Mouse (Mus musculus): ENCODE data around the gene Hoxa3.

Gene Hoxa3

DNA sequence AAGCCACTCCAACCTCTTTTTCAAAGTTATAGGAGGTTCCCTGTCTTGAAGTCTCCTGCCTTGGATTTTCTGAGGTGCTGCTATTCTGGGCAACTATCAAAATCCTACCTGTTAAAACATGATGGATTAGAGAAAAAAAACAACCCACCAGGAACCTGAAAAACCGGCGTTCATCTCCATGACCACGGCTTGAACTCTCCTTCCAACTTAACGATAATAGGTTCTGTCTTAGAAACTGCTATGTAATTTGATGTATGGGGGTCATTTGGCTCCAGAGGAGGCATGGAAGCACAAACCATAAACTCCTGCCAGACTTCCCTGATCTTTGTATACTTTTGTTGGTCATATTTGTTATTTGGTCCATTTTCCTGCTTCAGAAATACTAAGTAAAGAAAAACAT, 39.5 kb downstream of the Hoxa3 start:
- in situ Hi-C loops (cut with MseI, MboI) = no loop called here

DNA sequence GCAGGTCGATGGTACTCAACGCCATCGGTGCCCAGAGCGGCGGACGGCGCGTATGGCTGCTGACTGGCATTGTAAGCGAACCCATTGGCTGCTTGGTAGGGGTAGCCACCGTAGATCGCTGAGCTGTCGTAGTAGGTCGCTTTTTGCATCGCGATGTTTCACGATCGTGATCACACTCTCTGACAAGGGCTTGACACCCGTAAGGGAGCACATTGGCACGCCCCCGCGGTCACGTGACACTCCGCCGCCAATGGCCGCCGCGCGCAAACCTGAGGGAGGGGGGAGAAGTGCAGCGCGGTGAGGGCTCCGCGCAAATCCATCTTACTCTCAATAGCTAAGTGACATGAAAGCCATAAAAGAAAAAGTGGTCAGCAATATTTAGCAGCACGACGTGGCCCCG, 40.6 kb downstream of the Hoxa3 start:
- in situ Hi-C loops (cut with MseI, MboI) = no loop called here

DNA sequence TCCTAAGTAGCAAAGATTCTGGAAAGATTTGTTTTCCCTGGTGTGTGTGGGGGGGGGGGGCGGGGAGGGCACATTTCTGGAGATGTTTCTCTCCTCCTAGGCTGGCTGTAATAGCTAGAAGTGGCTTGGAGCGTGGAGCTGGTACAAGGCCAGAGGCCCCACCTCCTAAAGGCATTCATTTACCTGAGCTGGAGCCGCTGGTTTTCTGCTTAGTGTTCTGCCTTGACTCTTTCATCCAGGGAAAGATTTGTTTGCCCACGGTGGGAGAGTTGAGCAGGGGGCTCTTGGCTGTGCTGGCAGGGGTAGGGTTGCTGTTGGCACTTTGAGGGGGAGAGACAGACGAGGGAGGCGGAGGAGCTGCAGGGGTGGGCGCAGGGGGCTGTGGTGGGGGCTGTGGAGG, 41.2 kb downstream of the Hoxa3 start:
- in situ Hi-C loops (cut with MseI, MboI) = no loop called here

DNA sequence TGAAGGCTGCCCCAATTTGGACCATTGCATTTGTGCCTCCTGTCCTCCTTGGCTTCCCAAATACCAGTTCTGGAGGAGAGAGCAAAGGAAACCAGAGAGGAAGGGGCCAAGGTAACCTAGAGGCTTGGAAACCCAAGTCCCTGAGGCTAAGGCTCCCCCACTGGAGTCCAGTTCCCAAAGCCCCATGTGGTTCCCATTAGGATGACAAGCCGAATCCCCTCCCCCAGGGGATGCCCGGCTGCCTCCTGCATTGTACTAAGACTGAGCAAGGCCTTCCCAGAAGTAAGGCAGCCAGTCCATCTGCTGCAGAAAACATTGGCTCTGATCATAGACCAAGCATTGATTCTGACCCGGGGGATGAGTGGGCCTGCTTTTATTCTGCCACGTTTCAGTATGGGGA, 41.8 kb downstream of the Hoxa3 start:
- in situ Hi-C loops (cut with MseI, MboI) = no loop called here

DNA sequence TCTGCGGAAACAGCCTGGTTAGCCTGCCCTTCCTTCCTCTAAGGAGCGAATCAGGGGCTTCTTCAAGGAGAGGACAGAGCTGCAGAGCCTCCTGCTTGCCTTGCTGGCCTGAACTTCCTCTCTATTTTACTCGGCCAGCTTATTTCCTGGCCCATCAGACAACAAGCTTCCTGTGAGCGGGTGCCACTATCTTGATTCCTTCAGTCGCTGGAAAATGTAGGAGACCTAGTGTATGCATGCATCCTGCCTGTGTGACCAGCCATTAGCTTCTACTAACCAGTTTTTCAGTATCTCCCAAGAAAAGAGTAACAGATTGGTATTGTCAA, 42.3 kb downstream of the Hoxa3 start:
- in situ Hi-C loops (cut with MseI, MboI) = no loop called here

DNA sequence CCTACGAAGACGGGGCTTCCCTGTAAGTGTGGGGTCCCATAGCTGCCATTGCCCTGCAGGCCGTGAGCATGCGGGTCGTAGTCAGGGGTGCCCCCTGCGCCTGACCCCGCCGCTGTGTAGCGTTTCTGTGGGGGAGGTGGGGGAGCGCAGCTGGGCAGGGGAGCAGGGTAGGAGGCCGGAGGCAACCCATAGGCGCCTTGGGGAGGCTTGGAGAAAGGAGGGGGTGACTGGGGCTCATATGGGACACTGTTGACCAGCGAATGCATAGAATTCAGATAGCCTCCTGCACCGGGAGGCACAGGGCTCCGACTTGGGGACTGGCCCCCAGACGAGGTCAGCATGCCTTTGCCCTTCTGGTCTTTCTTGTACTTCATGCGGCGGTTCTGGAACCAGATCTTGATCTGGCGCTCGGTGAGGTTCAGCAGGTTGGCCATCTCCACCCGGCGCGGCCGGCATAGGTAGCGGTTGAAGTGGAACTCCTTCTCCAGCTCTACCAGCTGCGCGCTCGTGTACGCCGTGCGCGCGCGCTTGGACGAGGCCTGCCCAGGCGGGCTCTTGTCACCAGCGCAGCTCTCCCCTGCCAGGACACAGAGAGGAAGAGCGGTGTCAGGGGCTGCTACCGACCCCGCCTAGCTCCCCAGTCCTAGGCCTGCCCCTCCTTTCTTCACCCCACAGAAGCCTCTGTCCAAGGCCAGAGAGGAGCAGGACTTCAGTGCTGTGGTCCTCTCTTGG, 42.8 kb downstream of the Hoxa3 start:
- in situ Hi-C loops (cut with MseI, MboI) = no loop called here

DNA sequence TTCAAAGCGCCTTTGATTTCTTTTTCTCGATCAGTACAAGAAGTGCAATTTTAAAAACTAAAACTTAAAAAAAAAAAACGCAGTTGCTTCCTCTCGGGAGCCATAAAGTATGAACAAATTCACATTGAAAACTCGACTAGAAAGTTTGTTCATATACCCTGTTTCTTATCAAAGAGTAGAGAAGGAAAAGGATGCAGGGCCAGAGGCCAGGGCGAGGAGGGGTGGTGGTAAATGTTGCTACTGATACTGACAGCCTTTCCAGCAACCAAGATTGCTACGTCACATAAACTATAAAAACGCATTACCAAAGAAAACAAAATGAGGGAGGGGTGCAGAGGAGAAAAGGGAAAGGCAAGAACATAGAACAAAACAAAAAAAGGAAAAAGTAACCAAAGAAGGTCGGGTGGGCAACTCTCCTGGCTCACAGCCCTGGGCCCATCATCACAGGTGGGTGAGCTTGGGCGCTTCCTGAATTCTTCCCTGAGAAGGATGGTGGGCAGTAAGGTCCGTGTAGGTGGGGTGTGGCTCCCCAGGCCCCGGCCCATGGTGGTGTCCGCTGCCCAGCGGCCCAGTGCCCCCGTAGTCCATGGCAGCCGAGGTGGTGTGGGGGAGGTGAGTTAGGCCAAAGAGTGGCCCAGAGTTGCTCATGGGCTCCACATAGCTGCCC, 43.5 kb downstream of the Hoxa3 start:
- in situ Hi-C loops (cut with MseI, MboI) = no loop called here

DNA sequence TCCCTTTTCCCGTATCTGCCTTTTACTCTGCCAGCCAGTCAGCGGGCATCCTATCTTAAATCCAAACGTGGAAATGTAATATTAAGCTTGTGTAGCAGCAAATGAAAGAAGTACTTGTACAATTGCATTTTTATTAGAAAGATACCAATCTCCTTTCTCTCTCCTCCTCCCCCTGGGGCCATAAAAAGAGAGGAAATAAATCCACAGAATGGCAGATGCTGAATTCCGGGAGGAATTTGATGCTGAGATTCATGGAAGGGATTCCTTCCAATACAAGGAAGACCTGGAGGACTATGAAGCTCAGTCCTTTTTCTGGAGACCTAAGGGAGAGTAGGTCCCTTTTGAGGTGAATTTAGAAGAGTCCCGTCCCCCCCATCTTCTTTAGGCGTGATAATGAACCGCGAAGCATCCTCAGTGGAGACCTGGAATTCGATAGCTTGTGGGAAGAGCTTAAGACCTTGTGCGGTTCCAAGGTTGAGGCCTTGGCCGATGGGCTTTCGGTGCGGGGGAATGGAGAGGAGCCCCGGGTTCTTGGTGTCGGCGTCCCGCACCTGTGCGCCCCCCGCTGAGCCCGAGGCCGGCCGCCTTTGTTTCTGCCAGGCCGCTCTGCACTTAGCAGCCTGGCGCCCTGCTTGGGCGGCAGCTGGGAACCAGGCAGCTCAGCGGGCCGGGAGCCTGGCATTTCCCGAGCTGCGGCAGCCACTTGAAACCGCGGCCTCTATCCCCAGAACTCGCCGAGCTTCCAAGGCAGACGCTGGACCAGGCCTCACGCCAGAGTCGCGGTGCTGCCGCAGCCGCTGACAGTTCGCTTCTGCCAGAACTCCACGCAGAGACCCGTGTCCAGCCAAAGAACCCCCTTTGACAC, 44.7 kb downstream of the Hoxa3 start:
- in situ Hi-C loops (cut with MseI, MboI) = no loop called here

DNA sequence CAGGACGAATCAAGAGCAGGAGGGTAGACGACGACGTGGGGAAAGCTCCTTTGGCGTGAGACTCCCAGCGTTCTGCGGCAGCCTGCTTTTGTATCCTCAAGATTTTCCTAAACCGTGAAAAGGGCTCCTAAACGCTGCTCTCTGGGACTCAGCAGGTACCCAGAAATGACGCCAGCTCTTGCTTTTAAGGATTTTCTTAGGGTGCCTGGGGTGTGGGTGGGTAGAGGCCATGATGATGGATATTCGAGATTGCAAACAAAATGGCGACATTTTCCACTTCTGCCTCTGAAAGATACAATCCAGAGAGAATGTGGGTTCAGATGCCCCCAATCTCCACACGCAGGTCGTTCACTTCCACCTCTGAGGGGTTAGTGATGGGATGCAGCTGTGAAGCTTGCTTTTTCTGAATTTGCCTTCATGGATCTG, 45.4 kb downstream of the Hoxa3 start:
- in situ Hi-C loops (cut with MseI, MboI) = no loop called here

DNA sequence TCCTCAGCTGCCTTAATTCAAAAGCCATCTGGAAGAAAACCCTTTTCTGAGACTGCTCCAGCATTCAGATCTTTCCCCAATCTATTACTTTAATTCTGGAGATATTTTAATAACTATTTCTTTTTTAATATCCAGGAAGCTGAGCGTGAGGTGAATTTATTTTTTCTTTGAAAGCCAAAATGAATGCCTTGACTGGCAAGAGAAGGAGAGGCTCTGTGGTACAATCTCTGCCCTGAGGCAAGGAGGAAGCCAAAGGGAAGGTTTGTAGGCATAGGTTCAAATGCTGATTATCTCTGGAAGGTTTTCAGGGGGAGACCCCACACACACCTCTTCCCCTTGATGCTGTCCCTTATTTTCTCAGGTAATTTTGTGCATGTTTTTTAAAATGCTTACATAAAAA, 46.0 kb downstream of the Hoxa3 start:
- in situ Hi-C loops (cut with MseI, MboI) = no loop called here

DNA sequence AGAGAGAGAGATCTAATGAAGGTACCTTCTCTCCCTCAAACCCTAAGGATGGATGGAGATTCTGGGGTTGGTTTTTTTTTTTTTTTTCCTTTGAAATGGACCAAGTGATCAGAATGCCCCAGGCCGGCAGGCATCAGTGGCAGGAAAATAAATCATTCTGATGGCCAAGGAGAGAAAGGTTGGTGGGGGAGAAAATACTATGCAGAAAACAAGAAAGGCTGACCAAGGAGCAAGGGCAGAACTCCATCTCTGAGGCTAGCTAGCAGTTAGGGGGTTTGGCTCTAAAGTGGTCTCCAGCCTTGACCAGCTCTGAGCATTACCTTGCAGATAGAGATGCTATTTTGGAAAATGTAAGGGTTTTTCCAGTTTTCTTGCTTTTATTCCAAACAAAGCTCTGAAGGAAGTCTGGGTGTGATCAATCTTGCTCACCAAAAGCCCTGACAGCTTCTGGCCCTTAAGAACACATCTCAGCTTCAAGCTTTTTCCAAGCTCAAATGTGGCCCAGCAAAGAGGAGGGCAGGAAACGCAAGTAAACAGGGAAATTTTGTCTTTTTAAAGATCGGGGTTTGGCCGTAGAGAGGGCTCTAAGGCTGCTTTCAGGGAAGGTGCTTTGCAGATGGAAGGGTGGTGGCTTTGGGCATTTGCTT, 46.6 kb downstream of the Hoxa3 start:
- in situ Hi-C loops (cut with MseI, MboI) = no loop called here

DNA sequence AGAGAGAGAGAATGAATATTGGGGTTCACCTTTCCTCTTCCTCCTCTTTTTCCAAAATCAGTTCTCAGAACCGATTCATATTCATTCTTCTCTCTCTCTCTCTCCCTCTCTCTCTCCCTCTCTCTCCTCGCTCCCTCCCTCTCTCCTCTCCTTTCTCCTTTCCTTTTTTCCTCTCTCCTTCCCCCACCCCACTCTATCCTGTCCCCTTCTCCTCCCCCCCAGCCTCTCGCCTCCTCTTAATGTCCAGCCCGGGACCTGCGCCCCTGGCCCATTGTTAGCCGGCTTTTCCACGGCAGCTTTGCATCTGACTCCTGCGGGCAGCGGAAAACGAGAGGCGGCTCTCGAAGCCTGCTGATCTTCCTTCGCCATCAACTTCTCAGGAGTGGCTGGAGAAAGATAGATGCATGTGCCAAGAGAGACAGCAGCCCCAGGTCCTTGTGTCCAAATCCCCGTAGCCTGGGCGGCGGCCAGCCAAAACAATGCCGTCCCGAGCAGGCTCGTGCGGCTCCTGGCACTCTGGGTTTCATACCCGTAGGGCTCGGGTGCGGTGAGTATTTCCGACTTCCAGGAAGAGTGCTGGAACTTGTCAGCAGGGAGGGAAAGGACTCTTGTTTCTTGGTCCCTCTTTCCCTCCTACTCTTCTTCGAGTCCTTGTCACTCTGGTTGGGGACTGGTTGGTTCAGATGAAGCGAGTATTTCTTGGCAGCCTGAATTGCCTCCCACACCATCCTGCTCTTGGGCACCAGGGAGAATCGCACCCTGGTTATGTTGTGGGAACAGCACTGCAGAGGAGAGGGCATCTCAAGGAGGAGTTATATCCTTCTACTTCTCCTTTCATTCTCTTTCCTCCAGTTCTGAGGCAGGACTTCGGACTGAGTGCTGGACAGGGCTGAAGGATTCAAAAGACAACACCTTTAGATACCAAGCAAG, 47.4 kb downstream of the Hoxa3 start:
- in situ Hi-C loops (cut with MseI, MboI) = no loop called here

DNA sequence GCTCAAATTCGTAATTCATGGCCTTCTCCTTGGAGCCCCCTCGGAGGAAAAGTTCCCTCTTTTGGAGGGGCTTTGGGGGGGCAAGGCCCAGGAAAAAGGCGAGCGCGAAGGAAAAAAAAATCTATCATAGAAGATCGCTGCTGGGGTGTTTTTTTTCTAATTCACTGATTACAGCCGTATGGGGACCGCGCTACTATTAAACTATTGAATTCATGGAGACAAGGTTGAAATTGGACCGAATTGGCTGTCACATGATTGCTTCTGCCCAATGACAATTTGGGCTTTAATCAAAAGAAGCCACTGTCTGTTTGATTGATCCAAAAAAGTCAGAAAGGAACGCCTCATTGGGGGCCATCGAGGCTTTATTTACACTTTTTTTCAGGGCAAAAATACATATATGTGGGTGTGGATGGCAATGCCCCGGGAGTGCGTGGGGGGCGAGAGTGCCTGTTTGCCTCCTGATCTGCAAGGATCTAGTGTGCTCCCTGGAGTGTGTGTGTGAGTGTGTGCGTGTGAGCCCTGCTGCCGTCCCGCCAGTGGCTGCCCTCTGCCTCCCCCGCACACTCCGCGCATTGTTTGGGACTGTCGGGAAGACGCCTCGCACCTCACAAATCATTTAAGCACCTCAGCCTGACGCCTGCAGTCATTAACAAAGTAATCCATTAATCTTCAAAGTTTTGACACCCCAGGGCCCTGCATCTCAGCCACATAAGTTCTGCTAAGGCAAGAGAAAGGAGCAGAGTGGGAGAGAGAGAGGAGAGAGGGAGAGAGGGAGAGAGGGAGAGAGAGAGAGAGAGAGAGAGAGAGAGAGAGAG, 48.3 kb downstream of the Hoxa3 start, which contains the start of gene Hoxa2:
Hoxa2 (minus strand) TSS at position 206 of the 815 bp plus-strand sequence.
- in situ Hi-C loops (cut with MseI, MboI) = no loop called here

DNA sequence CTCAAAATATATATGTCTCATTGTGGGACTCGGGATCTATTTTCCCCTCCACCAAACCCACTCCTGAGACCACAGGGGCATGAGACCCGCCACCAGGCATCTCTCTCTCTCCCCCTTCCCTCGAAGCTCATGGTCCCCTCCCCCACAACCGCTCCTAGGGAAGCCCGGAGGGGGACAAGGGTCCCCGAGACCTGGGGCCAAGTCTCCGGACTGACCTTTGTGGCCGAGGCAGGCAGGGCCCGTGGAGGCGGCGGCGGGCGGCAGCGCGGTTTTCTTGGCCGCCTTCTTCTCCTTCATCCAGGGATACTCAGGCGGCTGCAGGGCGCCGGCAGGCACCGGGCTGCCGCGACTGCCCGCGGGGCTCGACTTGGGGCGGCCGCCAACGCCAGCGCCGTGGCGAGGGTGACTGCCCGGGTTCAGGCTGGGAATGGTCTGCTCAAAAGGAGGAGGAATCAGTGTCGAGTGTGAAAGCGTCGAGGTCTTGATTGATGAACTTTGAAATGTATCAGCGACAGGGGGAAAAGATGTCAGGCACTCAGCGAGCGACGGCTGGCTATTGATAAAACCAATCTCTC, 49.0 kb downstream of the Hoxa3 start:
- in situ Hi-C loops (cut with MseI, MboI) = no loop called here

DNA sequence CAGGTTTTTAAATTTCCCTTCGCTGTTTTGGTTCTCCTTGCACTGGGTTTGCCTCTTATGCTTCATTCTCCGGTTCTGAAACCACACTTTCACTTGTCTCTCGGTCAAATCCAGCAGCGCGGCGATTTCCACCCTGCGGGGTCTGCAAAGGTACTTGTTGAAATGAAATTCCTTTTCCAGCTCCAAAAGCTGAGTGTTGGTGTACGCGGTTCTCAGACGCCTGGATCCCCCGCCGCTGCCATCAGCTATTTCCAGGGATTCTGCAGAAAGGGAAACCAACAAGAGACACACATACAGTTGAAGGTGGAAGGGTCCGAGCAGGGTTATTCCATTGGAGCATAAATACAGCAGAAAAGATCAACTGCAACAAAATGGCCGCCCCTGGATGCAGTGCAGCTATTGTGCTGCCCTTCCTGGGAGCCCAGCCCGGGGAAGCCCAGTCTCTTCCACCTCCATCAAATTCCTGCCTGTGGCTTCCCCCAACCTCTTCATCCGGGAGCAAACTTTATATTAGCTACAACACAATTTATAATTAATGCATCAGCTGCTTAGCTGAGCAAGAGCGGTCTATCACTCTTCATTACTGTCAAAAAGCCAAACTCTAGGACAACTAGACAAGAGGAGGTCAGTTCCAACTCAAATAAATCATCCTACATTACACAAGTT, 49.6 kb downstream of the Hoxa3 start:
- in situ Hi-C loops (cut with MseI, MboI) = no loop called here

DNA sequence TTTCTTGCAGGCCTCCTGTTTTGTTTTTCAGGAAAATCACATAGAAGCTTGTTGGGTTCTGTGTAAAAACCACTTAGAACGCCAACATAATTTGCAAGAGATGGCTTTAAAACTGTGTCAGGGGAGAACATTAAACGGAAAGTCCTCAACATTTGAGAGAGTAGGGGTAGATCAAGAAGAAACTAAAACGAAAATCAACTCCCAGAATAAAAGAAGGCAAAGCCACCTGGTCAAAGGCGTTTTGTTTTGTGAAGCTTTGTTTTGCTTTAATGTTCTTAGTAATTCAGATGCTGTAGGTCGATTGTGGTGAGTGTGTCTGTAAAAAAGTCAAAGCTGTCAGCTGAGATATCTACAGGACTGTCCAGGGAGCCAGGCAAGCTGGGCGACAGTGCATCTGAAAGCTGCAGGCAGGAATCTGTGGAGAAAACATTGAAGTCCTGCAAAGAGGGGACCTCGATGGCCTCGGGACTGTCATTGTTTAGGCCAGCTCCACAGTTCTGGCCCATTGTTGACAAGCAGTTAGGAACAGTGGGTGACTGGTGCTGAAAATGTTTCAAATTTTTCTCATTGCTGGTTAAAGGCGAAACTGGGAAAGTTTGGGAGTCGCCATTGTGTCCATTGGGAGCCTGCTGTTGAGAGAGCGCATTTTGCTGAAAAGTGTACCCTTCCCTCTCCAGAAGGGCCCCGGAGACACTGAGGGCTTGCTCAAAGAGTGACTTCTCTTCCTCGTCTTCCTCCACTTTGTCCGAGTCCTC, 50.3 kb downstream of the Hoxa3 start:
- in situ Hi-C loops (cut with MseI, MboI) = no loop called here

DNA sequence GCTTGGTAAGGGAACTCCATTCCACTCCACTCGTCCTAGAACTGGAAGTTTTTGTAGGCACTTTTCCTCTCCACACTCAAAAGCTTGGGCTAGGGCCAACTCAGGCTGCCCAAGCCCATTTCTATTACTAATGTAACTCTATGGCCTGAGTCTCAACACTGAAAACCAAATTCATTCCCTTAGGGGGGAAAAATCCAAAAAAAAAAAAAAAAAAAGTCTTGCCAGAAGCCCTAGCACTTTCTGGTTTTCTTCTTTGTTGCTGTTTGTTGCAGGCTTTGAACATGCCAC, 51.1 kb downstream of the Hoxa3 start:
- in situ Hi-C loops (cut with MseI, MboI) = no loop called here

DNA sequence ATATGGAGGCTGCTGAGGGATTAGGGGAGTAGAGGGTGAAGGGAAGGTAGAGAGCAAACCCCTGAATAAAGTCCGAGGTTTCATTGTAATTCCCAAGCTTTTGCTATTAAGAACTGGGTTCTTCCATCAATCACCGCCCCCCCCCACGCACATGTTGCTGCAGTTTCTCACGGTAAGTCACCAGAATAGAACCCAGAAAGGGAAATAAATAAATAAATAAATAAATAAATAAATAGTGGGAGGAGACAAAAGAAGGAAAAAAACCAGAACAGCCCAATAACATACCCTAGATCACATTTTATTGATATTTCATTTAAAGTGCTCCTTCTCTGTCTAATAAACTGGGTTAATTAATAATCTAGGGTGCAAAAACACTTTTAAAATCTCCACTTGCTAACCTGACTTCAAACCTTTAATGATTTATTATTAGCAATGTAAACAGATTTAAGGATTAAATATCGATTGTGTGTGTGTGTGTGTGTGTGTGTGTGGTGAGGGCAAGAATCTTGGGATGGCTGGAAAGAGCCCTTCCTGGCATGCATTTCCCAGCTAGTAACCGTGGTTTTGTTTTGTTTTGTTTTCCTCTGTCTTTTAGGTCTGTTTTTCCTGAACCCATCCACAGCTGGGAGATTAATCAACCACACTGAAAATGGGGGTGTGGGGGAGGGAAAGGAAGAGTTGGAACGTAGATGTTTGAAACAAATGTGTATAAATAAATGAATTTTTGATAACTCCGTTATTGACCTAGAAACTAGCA, 51.6 kb downstream of the Hoxa3 start:
- in situ Hi-C loops (cut with MseI, MboI) = no loop called here
